Mouse (Mus musculus) thymus, adult 2 months (tissue): Measurements from ENCODE around the gene Insm2.

Experiments
- CTCF ChIP-seq: fragments of 200-500 bp; IDR thresholded peaks from 2 replicates; pipeline ENCODE4 v1.5.1; 2012; ENCODE audit warnings: mild to moderate bottlenecking, control low read depth, low read length, moderate library complexity, borderline replicate concordance; ENCODE audit not compliant: control insufficient read depth, poor library complexity, insufficient read depth; ENCODE audit errors: extremely low read depth
- POLR2A ChIP-seq: fragments of 200-500 bp; IDR thresholded peaks from 2 replicates; pipeline ENCODE4 v1.6.1; 2012; ENCODE audit warnings: mild to moderate bottlenecking, low read length, control low read depth, moderate library complexity; ENCODE audit not compliant: control insufficient read depth, poor library complexity, insufficient read depth; ENCODE audit errors: extremely low read depth

GRCm38 (mm10) chr12:55600503-55600994 lies 1.3 kb downstream of the Insm2 start:
- TF ChIP-seq POLR2A = no peak
- no peak for TF ChIP-seq CTCF
